Mouse (Mus musculus): ENCODE measurements around the gene Prpf8.
"Not testable (repeated sequence)": the region's sequence is repeated elsewhere in the genome, so short reads cannot be mapped to it uniquely, and the experiment has no call there.

Gene Prpf8

DNA sequence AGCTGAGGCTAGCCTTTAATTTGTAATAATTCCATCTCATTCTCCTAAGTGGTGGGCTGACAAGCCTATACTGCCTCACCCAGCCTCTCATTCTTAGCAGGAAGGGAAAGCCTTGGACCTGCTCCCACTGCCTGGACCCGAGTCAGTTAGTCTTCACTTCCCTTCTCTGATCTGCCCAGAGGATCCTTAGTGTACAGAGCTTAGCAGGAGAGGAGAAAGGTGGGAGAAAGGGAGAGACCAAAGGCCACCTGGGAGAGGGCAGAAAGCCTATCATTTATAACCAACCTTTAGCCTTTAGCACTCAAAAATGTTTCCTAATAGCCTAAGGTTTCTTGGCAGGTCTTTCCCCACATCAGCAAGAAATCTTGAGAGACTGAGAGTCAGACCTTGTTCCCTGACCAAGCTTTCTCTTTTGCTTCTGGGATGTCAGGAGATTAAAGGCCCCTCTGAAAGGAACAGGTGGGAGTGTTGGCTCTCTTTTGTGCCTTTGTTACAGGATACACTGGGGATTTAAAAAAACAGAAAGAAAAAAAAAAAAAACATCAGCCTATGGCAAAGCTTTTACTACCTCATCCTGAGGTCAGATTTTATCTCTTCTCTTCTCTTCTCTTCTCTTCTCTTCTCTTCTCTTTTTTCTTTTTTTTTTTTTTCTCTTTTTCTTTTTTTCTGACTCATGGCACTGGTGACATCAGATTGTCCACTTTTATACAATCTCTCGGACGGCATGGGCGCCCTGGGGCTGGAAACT, 47.8 kb downstream of the Prpf8 start:
- DNase-seq (ENCODE audit: low read depth), result no peak

- no peak for DNase-seq (ENCODE audit: low read depth)
These were observed 48.6 kb downstream of the Prpf8 start for GRCm38 (mm10) chr11:75535106-75535795.

- no peak for DNase-seq (ENCODE audit: low read depth)
These were observed 49.8 kb downstream of the Prpf8 start for GRCm38 (mm10) chr11:75536255-75537024.

GRCm38 (mm10) chr11:75537025-75537414, 50.4 kb downstream of the Prpf8 start:
- no peak for DNase-seq (ENCODE audit: low read depth)

- DNase-seq (ENCODE audit: low read depth), result no peak
These were observed 51.0 kb downstream of the Prpf8 start for GRCm38 (mm10) chr11:75537491-75538183.

GRCm38 (mm10) chr11:75538184-75538969, 51.8 kb downstream of the Prpf8 start:
- DNase-seq (ENCODE audit: low read depth), result no peak

GRCm38 (mm10) chr11:75538970-75539299, 52.3 kb downstream of the Prpf8 start:
- DNase-seq (ENCODE audit: low read depth), result no peak

DNA sequence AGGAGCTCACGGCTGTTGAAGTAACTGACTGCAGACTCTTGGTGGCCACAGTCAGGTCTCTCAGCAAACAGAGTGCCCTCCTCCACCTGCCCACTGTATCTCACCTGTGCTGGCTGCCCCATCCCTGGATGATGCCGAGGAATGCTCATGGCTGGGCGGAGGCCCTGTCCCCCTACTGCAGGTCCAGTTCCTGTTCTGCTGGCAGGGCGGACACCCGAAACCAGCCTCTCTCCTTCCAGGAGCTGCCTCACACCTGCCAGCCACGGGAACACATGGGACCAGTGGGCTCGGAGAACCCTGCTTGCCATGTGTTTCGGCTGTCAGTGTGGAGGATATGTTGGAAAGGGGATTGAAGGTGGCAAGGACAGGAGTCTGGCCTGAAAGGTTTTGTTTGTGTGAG, 53.6 kb downstream of the Prpf8 start:
- DNase-seq (ENCODE audit: low read depth), result no peak

GRCm38 (mm10) chr11:75540710-75541581, 54.3 kb downstream of the Prpf8 start:
- DNase-seq (ENCODE audit: low read depth), result no peak

- DNase-seq (ENCODE audit: low read depth), result no peak
These were observed 58.1 kb downstream of the Prpf8 start for GRCm38 (mm10) chr11:75544713-75545112.

DNA sequence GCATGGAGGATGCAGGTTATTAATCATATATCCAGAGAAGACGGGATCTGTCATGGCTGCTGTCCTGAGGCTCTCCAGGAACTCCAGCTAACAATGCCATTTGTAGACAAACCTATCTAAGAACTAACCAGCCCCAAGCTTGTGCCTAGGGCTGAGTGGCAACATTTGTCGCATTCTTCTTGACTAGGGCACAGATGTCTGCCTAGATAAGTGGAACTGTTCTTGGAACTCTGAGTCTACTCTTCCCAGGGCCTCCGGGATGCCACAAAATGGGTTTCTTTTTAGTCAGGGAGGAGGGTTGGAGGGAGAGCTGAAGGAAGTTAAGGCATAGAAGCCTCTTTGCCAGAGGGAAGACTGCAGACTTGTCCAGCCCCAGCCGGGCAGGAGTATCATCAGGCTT, 59.4 kb downstream of the Prpf8 start:
- DNase-seq (ENCODE audit: low read depth), result no peak

- no peak for DNase-seq (ENCODE audit: low read depth)
These were observed 63.1 kb downstream of the Prpf8 start for GRCm38 (mm10) chr11:75549658-75550111.

- no peak for DNase-seq (ENCODE audit: low read depth)
These were observed 63.8 kb downstream of the Prpf8 start for GRCm38 (mm10) chr11:75550200-75550946.

DNA sequence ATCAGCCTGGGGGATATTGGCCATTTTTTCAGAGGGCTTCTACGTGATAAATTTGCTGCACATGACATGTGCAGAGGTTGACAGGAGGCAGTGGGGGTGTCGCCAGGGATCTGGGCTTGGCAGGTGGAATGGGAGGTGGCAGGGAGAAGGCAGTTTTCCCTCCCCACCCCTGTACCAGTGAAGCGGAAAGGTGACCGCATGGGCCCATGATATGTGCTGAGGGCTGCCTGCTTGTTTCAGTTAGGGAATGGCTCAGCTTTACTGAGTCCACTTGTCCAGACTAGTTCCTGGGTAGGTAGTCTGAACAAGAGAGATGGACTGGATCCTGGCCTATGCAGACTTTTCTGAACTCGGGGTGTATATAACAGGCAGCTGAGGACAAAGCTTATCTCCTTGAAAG, 64.7 kb downstream of the Prpf8 start:
- no peak for DNase-seq (ENCODE audit: low read depth)

DNA sequence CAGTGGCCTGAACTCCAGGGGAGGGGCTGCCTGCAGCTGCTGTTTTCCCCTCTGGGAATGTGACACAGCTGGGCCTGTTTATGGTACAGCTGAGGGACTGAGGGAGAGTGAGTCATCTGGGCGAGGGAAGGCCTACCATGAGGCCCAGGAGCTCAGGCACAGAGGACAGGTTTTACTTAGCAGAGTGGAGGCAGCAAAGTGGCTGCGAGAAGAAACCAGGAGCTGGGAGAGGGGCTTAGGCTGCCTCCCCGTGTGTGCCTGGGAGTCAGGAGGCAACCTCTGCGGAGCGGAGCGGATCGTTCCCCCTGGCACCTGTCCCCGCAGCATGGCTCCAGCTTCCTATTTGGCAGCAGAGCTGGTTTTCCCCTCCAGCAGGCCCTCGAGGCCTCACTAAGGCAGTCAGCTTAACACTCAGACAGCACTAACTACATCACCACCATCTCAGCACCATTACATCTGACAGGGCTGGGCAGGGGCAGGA, 65.4 kb downstream of the Prpf8 start:
- DNase-seq (ENCODE audit: low read depth), result peak; percentile 54

DNA sequence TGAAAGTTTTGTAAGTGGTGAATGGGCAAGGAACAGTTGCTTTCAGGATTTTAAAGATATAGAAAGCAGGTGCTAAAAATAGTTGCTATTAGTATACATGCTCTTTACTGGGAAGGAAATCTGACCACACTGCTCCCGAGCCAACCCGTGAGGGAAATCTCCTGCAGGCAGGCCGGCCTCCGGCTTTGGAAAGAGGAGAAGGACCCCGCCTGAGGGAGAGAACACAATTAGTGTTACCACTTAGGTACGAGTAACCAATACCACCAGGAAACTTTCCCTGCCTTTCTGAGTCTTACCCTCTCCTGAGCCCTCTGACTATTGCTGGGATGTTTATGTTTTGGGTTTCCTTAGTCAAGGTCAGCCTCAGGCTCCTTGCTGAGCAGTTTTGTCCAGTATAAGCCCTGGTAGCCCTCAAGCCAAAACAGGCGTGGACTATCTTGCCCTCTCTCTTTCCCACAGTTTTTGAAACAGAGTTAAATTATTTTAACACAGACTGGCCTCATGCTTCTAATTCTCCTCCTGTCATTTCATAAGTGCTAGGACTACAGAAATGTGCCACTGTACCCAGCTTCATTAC, 66.4 kb downstream of the Prpf8 start:
- DNase-seq (ENCODE audit: low read depth), result peak; percentile 58

DNA sequence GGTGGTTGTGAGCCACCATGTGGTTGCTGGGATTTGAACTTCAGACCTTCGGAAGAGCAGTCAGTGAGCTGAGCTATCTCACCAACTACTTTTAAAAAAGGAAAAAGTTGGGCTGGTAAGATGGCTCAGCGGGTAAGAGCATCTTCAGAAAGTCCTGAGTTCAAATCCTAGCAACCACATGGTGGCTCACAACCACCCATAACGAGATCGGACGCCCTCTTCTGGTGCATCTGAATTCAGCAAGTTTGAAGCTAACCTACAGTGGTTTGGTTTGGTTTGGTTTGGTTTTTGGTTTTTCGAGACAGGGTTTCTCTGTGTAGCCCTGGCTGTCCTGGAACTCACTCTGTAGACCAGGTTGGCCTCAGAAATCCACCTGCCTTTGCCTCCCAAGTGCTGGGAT, 69.4 kb downstream of the Prpf8 start:
- not testable (repeated sequence) for DNase-seq (ENCODE audit: low read depth)

GRCm38 (mm10) chr11:75557142-75557541, 70.5 kb downstream of the Prpf8 start:
- no peak for DNase-seq (ENCODE audit: low read depth)

- no peak for DNase-seq (ENCODE audit: low read depth)
These were observed 71.5 kb downstream of the Prpf8 start for GRCm38 (mm10) chr11:75558101-75558500.

Measured in fibroblast of lung, adult 2 months (primary cell).